Mouse (Mus musculus): ENCODE data around the gene Spesp1. TPM values are rescaled to one million over a fixed set of nuclear protein-coding genes. Genes with fewer than 3 reads are reported as not detected.
A peak's percentile ranks its signal among the peaks of the same experiment; 100 is the strongest.

The Spesp1 gene
- total RNA-seq, 2 experiments from 2014 or later, result not detected

DNA sequence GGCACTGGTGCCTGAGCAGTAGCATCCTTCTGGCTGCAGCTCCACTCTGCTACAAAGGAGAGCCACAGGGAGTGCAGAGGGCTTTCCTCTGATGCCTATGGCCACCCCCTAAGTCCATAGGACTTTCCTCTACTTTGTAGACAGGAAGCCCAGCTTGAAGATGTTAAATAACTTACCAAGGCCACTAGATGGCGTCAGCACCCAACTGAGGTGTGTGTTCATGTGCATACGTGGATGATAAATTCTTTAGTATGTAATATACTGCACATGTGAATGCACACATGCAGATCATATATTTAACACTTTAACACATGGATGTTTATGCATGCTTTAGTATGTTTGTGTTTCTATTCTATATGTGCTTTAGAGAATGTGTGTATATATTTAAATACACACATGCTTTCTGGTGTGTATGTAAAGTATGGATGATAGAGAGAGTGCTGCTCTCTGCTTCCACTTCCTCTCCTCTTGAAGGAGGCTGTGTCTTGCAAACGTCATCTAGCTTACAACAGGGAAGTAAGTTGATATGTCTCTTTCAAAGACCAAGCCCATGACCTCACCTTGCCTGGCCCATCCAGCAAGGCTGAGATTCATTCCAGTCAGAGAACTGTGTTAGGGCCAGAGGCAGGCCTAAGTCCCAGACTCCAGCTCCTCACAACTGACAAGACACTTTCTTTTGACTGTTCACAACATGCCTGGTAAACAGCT, 28.1 kb downstream of the Spesp1 start:
- DNase-seq, result no peak
- intact Hi-C loops (cut with DNase I; ENCODE audit: low total_unique reads), result no loop called here

DNA sequence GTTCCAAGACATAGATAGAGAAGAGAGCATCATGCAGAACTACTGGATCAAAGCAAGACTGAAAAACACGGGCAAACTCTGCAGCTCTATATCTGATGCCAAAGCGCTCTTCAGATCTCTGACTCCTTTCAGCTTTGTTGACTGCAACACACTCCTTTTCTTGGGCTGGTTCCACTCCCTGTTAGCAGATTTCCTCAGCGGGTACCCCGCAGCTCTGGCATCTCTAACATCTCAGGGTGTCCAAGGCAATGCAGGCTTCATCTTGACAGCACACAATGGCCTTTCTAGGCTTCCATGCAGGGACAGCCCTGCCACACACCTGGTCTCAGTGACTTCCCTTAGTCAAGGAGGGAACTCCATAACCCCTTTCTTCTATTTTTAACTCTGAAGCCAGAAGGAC, 31.7 kb downstream of the Spesp1 start:
- intact Hi-C loops (cut with DNase I; ENCODE audit: low total_unique reads), result no loop called here
- DNase-seq, result no peak

DNA sequence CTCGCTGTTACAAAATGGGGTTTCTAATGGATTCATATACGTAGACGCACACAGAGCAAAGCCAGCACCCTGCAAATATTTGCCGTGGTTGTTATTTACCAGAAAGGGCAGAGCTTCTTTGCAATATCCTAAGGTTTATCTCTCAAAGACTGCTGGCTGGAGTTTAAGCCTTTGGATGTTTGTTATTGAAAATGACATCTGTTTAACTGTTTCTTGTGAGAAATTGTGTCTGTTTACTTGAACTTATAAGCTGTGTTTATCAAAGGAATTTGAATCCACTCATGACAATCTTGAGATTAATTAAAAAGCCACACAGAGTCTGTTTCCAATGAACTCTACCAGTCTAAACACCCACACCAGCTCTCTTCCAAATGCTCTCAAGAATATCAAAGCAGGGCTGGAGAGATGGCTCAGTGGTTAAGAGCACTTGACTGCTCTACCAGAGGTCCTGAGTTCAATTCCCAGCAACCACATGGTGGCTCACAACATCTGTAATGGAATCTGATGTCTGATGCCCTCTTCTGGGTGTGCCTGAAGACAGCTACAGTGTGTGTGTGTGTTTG, 35.5 kb downstream of the Spesp1 start:
- intact Hi-C loops (cut with DNase I; ENCODE audit: low total_unique reads), result loop anchor here (10.0 kb wide), 1 partner anchor 122 kb away; the partner anchor contains the start of gene Glce
- DNase-seq, result no peak

DNA sequence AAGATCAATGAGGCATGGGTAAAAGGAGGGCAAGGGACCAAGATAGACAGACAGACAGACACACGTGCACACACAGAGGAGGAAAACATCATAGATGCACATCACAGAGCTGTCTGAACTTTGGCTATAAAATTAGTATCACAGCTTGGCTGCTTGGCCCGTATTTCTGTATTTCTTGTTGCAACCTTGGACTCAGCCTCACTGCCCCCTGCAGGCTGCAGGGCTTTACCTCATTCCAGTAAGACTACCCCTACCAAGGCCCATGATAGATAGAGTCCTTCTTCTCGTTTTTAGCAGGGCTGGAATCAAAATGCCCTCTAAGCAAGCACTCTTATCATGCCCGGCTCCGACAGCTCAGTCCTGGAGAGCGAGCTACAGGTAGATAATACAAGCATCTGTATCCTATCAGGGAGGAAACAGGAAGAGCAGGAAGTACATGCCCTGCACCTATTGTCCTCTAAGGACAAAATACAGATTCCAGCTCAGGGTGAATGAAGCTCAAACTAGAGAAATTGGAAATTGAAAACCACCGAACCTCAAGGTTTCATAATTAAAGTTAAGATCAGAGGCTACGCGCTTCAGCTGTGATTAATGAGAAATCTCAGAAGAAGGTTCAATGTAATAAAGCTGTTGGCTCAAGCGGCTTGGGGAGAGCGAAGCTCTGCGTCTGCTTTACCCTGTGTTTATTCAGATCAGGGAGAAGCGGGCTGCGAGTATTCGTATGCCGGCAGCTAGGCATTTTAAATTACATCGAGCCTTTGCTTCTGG, 36.2 kb downstream of the Spesp1 start:
- intact Hi-C loops (cut with DNase I; ENCODE audit: low total_unique reads), result loop anchor here (10.0 kb wide), 1 partner anchor 121 kb away; the partner anchor contains the start of gene Glce
- DNase-seq, result no peak

DNA sequence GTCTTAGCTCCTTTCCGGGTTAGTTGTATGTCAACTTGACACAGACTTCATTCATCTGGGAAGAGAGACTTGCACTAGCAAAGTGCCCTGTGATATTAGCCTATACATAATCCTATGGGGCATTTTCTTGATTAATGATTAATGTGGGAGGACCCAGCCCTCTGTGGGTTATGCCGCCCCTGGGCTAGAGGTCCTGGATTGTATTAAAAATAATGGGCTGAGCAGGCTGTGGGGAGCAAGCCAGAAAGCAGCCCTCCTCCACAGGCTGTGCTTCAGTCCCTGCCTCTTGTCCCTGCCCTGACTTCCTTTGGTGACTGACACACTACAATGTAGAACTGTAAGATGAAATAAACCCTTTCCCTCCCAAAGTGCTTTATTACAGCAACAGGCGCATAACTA, 37.4 kb downstream of the Spesp1 start:
- intact Hi-C loops (cut with DNase I; ENCODE audit: low total_unique reads), result loop anchor here (1.0 to 10.0 kb wide), 3 partner anchors 120 to 282 kb away; partner anchors contain the start of gene Glce
- DNase-seq, result no peak

DNA sequence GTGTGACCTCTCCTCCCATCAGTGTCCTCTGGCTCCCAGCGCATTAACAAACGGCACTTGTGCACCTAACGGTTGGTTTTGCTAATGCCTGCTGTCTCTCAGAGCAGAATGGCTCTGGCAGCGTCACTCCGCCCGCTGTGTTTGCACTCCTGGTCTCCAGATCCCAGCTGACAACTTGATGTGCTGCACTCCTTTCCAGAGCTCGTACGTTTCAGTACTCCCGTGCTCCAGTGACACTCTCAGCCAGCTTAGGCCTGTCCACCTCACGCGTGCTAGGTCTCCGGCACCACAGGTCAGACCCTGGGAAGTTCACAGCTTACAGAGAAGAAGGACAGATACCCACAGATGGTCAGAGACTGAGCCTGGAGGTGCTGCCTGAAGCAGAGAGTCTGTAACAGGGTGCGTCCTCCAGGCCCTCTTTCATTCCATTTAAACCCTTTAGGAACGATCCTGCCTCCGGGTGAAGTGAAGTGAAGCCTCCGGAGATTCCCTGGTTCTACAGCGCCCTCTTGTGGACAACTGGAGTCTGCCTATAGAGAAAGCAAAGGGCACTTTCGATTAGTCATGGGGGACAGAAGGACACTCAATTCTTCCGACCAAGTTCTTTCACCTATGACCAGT, 37.9 kb downstream of the Spesp1 start:
- intact Hi-C loops (cut with DNase I; ENCODE audit: low total_unique reads), result loop anchor here (1.0 to 10.0 kb wide), 3 partner anchors 119 to 282 kb away; partner anchors contain the start of gene Glce
- DNase-seq, result peak; percentile 79

DNA sequence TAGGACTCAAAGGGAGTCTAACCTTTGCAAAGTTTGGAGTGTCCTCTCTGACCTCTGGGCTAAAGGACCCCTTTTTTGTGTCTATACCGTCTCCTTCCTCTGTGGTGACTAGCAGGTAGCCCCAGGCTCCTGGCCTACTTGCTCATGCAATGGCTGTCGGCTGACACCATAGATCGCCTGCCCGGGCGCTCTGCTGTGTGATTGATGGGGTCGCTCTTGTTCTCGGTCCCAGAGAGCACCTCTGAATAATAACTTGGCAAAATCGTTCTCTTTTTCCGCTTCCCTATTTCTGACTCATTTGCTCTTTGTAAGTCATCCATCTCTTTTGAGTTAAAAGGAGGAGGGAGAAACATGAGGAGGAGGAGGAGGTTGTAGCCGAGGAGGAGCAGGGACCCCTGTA, 42.0 kb downstream of the Spesp1 start:
- DNase-seq, result no peak
- intact Hi-C loops (cut with DNase I; ENCODE audit: low total_unique reads), result loop anchor here (5.0 to 10.0 kb wide), 2 partner anchors 115 to 278 kb away; partner anchors contain the start of gene Glce

DNA sequence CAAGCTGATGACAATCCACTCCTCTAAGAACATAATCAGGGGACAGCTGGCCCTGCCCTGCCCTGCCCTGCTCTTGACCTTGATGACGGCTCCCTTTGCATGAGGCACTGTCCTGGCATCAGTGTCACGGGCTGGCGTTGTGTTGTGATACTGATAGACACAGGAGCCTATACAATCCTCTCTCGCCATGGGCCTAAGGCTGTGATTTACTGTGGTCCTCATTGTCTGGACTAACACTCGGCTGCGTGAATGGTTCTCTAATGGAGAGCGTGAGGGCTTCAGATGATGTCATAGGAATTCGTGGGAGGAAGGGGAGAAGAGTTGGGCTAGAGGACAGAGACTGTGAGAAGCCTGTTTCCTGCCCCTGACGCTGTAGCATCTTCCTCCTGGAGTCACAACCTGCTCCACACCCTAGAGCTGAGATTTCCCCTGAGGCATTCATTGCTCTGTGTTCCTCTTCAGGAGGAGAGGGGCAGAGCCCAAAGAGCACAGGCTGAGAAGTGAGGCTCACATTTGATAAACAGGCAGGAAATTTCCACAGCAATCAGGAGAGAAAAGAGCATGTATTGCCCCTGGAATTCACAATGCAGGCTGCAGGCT, 44.5 kb downstream of the Spesp1 start:
- DNase-seq, result no peak
- intact Hi-C loops (cut with DNase I; ENCODE audit: low total_unique reads), result no loop called here

DNA sequence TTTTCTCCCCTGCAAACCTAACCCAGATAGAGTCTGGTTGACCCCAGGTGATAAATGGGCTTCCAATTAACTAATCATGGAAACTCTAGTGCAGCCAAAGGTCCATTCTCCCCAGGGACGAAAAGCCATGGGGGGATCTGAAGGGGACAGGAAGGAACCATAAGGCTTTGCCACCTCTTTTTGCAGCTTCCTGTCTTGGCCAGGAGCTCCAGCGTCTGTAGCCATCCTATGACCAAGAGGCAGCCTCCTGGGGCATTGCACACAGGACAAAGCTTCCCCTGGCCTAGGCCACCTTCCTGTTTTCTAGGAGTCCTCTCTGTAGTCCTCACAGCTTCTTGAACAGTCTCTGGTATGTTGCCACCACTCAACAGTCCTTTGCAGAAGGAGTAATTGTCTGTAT, 46.5 kb downstream of the Spesp1 start:
- intact Hi-C loops (cut with DNase I; ENCODE audit: low total_unique reads), result no loop called here
- no peak for DNase-seq

DNA sequence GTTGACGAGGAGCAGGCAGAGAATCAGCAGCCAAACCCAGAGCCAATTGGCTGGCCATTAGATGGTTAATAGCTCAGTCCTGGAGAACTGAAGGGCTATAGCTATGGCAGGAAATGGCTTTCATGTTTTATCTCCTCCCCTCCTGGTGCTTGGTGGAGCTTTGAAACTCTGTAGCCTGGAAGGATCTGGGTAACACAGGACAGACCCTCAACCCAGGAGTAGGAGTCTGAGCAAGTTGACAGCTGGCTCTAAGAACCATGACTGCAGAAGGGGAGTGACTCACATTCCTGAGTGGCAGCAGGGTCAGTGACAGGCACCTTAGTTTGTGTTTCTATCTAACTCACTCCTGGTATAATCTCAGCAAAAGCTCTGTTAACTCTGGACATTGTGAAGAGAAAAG, 49.4 kb downstream of the Spesp1 start:
- no peak for DNase-seq
- intact Hi-C loops (cut with DNase I; ENCODE audit: low total_unique reads), result no loop called here

DNA sequence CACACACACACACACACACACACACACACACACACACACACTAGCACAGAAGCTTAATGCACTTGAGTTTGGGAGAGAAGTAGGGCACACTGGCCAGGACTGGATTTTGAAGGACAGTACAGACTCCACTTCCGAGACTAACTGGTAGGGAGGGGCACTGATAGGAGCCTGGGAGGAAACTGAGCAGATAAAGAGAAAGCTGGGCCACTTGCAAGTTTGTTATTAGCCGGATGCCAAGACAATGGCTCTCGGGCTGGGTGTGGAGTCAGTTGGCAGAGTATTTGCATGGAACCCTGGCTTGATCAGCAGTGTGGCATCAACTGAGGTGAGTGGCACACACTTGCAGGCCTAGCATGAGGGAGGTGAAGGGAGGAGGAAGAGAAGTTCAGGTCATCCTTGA, 51.0 kb downstream of the Spesp1 start:
- intact Hi-C loops (cut with DNase I; ENCODE audit: low total_unique reads), result no loop called here
- no peak for DNase-seq

DNA sequence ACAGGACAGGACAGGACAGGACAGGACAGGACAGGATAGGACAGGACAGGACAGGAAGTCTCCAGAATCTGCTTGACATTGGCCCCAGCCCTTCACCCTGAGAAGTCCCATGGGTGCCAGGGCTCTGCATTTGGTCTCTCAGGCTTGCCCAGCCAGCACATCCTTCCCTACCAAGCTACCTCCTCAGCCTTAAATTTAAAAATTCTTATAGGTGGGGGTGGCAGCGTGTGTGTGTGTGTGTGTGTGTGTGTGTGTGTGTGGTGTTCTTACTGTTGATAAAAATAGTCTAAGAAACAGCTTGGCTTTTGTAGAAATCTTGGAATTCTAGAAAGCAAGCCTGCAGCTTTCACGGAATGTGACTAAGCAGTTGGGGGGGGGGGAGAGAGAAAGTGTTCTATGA, 52.0 kb downstream of the Spesp1 start:
- intact Hi-C loops (cut with DNase I; ENCODE audit: low total_unique reads), result no loop called here
- DNase-seq, result no peak

DNA sequence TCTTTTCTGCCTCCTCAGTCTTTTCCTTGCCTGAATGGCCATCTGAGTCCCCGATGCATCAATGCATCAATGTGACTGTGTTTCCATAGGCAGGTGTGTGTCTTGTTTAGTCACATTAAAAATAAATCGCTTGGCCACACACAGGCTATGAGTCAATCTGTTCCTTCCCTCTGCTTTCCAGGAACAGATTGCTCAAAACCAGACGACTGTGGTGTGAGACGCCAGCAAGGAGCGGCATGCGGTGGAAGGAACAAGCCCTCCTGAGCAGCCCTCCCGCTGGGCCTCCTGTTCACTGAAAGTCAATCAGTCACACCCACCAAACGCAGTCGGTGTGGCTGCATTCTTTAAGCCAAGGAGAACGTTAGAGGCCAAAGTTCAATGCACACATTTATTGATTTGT, 59.5 kb downstream of the Spesp1 start:
- intact Hi-C loops (cut with DNase I; ENCODE audit: low total_unique reads), result no loop called here
- DNase-seq, result no peak

DNA sequence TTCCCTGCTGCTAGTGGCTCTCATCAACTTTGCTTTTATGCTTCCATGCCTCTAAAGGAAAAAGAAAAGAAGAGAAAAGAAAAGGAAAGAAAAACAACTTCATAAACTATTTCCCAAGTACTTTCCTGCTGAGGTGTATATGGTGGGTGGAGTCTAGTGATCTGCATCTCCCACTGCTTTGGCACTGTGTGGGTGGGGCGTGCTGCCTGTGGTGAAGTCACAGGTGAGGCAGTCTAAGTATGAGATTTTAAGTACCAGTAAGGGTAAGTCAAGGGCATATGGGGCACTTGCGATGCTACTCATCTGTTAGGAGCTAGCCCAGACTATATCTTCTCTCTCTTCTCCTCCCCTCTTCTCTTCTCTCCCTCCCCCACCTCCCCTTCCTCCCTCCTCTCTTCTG, 60.0 kb downstream of the Spesp1 start:
- DNase-seq, result no peak
- intact Hi-C loops (cut with DNase I; ENCODE audit: low total_unique reads), result no loop called here

Small RNA genes within 50 kb of the gene (microRNA-seq; reads per million reads assigned to microRNA genes)
- gene Gm25603, result 0 reads per million in 2 experiments

Other genes with a start within 250 kb of the Spesp1 start
- 10 to 100 TPM; 12.8 to 13.2 TPM for gene Glce, start 159.6 kb downstream of the Spesp1 start, total RNA-seq (2021)
- 10 to 100 TPM; 73.6 to 76.9 TPM for gene Anp32a, start 59.1 kb upstream of the Spesp1 start, total RNA-seq (2021)

All from gastrocnemius, postnatal 14 days (tissue).